Mouse (Mus musculus): ENCODE data around the gene Olfr320. TPM values are rescaled to one million over a fixed set of nuclear protein-coding genes. Genes with fewer than 3 reads are reported as not detected.
"Not testable (repeated sequence)": the region's sequence is repeated elsewhere in the genome, so short reads cannot be mapped to it uniquely, and the experiment has no call there.

Olfr320 gene
- polyA plus RNA-seq, 1 experiment from 2014 or later = not detected

DNA sequence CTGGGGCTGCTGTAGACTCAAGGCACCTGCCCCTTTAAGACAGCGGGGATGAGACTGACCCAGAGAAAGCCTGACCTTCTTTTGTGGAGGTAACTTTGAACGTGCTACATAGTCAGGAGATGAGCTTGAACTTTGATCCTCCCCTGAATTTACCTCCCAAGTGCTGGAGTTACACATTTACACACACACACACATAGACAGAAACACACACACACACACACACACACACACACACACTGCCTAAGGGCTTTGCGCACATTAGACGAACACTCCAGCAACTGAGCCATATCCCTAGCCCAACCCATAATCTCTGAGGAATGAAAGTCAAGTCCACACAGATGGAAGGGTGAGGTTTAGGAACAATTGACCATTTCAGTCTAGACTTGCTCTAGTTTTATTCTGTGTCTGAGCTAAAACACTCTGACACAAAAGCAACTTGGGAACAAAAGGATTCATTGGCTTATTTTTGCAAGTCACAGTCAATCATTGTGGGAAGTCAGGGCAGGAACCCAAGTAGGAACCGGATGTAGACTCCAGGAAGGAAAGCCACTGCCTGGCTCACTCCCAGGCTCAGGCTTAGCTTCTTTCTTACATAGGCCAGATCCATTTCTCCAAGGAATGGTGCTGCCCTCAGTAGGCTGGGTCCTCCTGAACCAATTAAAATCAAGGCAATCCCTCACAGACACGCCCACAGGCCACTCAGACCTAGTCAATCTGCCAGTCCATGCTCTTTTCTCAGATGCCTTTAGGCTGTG, 47.2 kb downstream of the Olfr320 start:
- H3K9me3 ChIP-seq (replicated peaks; ENCODE audit: control insufficient read depth, low read length); ATAC-seq (replicated peaks; ENCODE audit: insufficient number of reproducible peaks, low FRiP score, low TSS enrichment); H3K9ac ChIP-seq (ENCODE audit: low read depth, low read length); H3K4me3 ChIP-seq (ENCODE audit: low read depth, low read length); H3K36me3 ChIP-seq (ENCODE audit: control insufficient read depth, insufficient read depth, low read length); H3K27me3 ChIP-seq (ENCODE audit: control insufficient read depth, insufficient read depth, low read length); H3K4me2 ChIP-seq; H3K4me1 ChIP-seq (ENCODE audit: control insufficient read depth, insufficient read depth, low read length); H3K27ac ChIP-seq (ENCODE audit: low read depth, low read length): not testable (repeated sequence)
- WGBS (ENCODE audit: insufficient replicate concordance) = 74% methylated on average over 6 of the region's 6 CpGs

DNA sequence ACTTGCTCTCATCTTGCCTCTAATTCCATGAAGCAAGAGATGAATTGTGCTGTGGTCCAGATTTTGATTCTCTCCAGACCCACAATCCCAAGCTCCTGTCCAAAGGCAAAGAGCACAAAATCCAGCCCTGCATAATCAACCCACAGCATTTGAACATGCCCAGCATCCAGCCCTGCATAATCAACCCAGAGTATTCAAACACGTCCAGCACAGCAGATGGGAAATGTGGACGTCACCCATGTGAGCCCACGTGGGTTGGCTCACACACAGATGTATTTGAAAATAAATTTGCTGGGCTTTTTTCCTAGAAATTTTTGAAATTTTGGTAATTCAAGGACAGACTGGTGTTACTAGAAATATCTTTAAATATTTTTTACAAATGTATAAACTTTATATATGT, 52.5 kb downstream of the Olfr320 start:
- Histone ChIP-seq H3K27ac (ENCODE audit: low read depth, low read length) (no peak overlapping the region), H3K36me3 (ENCODE audit: control insufficient read depth, insufficient read depth, low read length) (no peaks in the 10 kb centered on the region), H3K9ac (ENCODE audit: low read depth, low read length) (no peak overlapping the region), H3K27me3 (ENCODE audit: control insufficient read depth, insufficient read depth, low read length) (no peaks in the 10 kb centered on the region), H3K9me3 (replicated peaks; ENCODE audit: control insufficient read depth, low read length) (no peaks in the 10 kb centered on the region), H3K4me3 (ENCODE audit: low read depth, low read length) (no peak overlapping the region), H3K4me1 (ENCODE audit: control insufficient read depth, insufficient read depth, low read length) (no peaks in the 10 kb centered on the region), H3K4me2 (no peak overlapping the region)
- no peak for ATAC-seq (replicated peaks; ENCODE audit: insufficient number of reproducible peaks, low FRiP score, low TSS enrichment)
- 75% methylated on average over 3 of the region's 3 CpGs for WGBS (ENCODE audit: insufficient replicate concordance)

Other genes starting within 250 kb of the Olfr320 start
- not detected in 2 replicates for gene Gm12253, start 248.5 kb upstream of the Olfr320 start, polyA plus RNA-seq (2014; fragmentation: Nextera tagmentation; extraction: Ambion mirVana)
- gene Lypd9, start 228.2 kb upstream of the Olfr320 start, polyA plus RNA-seq (2014; fragmentation: Nextera tagmentation; extraction: Ambion mirVana) = not detected in 2 replicates
- gene Olfr30, start 218.8 kb upstream of the Olfr320 start, polyA plus RNA-seq (2014; fragmentation: Nextera tagmentation; extraction: Ambion mirVana) = not detected in 2 replicates
- gene Olfr332, start 188.5 kb upstream of the Olfr320 start, polyA plus RNA-seq (2014; fragmentation: Nextera tagmentation; extraction: Ambion mirVana) = not detected in 2 replicates
- gene Olfr331, start 178.5 kb upstream of the Olfr320 start, polyA plus RNA-seq (2014; fragmentation: Nextera tagmentation; extraction: Ambion mirVana) = not detected in 2 replicates
- gene Olfr330, start 146.3 kb upstream of the Olfr320 start, polyA plus RNA-seq (2014; fragmentation: Nextera tagmentation; extraction: Ambion mirVana) = not detected in 2 replicates
- not detected in 2 replicates for gene Olfr329-ps, start 134.7 kb upstream of the Olfr320 start, polyA plus RNA-seq (2014; fragmentation: Nextera tagmentation; extraction: Ambion mirVana)
- 0.09 TPM in 1 of 2 replicates, not detected in the other for gene Olfr328, start 125.5 kb upstream of the Olfr320 start, polyA plus RNA-seq (2014; fragmentation: Nextera tagmentation; extraction: Ambion mirVana)
- not detected in 2 replicates for gene Olfr224, start 110.5 kb upstream of the Olfr320 start, polyA plus RNA-seq (2014; fragmentation: Nextera tagmentation; extraction: Ambion mirVana)
- not detected in 2 replicates for gene Olfr325, start 103.4 kb upstream of the Olfr320 start, polyA plus RNA-seq (2014; fragmentation: Nextera tagmentation; extraction: Ambion mirVana)
- not detected in 2 replicates for gene Olfr324, start 86.0 kb upstream of the Olfr320 start, polyA plus RNA-seq (2014; fragmentation: Nextera tagmentation; extraction: Ambion mirVana)
- gene 2210407C18Rik, start 65.0 kb upstream of the Olfr320 start, polyA plus RNA-seq (2014; fragmentation: Nextera tagmentation; extraction: Ambion mirVana) = not detected in 2 replicates
- not detected in 2 replicates for gene Olfr323, start 50.6 kb upstream of the Olfr320 start, polyA plus RNA-seq (2014; fragmentation: Nextera tagmentation; extraction: Ambion mirVana)
- 0.74 and 1.6 TPM in 2 replicates for gene Trim58, start 40.6 kb upstream of the Olfr320 start, polyA plus RNA-seq (2014; fragmentation: Nextera tagmentation; extraction: Ambion mirVana)
- gene Olfr322, start 22.3 kb upstream of the Olfr320 start, polyA plus RNA-seq (2014; fragmentation: Nextera tagmentation; extraction: Ambion mirVana) = not detected in 2 replicates
- not detected in 2 replicates for gene Olfr319, start 18.1 kb downstream of the Olfr320 start, polyA plus RNA-seq (2014; fragmentation: Nextera tagmentation; extraction: Ambion mirVana)
- gene Olfr318, start 42.9 kb downstream of the Olfr320 start, polyA plus RNA-seq (2014; fragmentation: Nextera tagmentation; extraction: Ambion mirVana) = not detected in 2 replicates
- not detected in 2 replicates for gene Olfr317, start 58.1 kb downstream of the Olfr320 start, polyA plus RNA-seq (2014; fragmentation: Nextera tagmentation; extraction: Ambion mirVana)
- not detected in 2 replicates for gene Olfr316, start 71.6 kb downstream of the Olfr320 start, polyA plus RNA-seq (2014; fragmentation: Nextera tagmentation; extraction: Ambion mirVana)
- not detected in 2 replicates for gene Olfr315, start 92.1 kb downstream of the Olfr320 start, polyA plus RNA-seq (2014; fragmentation: Nextera tagmentation; extraction: Ambion mirVana)
- not detected in 2 replicates for gene Olfr314, start 101.9 kb downstream of the Olfr320 start, polyA plus RNA-seq (2014; fragmentation: Nextera tagmentation; extraction: Ambion mirVana)
- gene Fam183b, start 120.9 kb downstream of the Olfr320 start, polyA plus RNA-seq (2014; fragmentation: Nextera tagmentation; extraction: Ambion mirVana) = 0.52 and 0.58 TPM in 2 replicates
- not detected in 2 replicates for gene Olfr313, start 133.9 kb downstream of the Olfr320 start, polyA plus RNA-seq (2014; fragmentation: Nextera tagmentation; extraction: Ambion mirVana)
- gene Olfr312, start 148.1 kb downstream of the Olfr320 start, polyA plus RNA-seq (2014; fragmentation: Nextera tagmentation; extraction: Ambion mirVana) = not detected in 2 replicates
- 0.16 TPM in 1 of 2 replicates, not detected in the other for gene Olfr311, start 158.2 kb downstream of the Olfr320 start, polyA plus RNA-seq (2014; fragmentation: Nextera tagmentation; extraction: Ambion mirVana)
- 5.1 and 5.7 TPM in 2 replicates for gene Gm12258, start 166.1 kb downstream of the Olfr320 start, polyA plus RNA-seq (2014; fragmentation: Nextera tagmentation; extraction: Ambion mirVana)
- gene 2810021J22Rik, start 186.1 kb downstream of the Olfr320 start, polyA plus RNA-seq (2014; fragmentation: Nextera tagmentation; extraction: Ambion mirVana) = 4.6 and 6.4 TPM in 2 replicates
- 5.1 and 5.4 TPM in 2 replicates for gene Zfp39, start 223.1 kb downstream of the Olfr320 start, polyA plus RNA-seq (2014; fragmentation: Nextera tagmentation; extraction: Ambion mirVana)
- gene Btnl10, start 236.8 kb downstream of the Olfr320 start, polyA plus RNA-seq (2014; fragmentation: Nextera tagmentation; extraction: Ambion mirVana) = 0.27 TPM in 1 of 2 replicates, not detected in the other

Measured in heart, embryonic 11.5 days (tissue).